Mouse (Mus musculus): Measurements from ENCODE around the gene Gabpb1.

The Gabpb1 gene

GRCm38 (mm10) chr2:126676122-126676515 lies at the start of gene Gabpb1:
Gene Gabpb1 (minus strand): TSS chr2:126676337.
- no peak for DNase-seq (ENCODE audit: low read depth)

GRCm38 (mm10) chr2:126712950-126713349 lies 36.8 kb upstream of the Gabpb1 start:
- no peak for DNase-seq (ENCODE audit: low read depth)

- DNase-seq (ENCODE audit: low read depth) = no peak
Measured at GRCm38 (mm10) chr2:126712526-126712925, 36.4 kb upstream of the Gabpb1 start.

- peak; percentile 55 for DNase-seq (ENCODE audit: low read depth)
Measured at GRCm38 (mm10) chr2:126708361-126708760, 32.2 kb upstream of the Gabpb1 start.

GRCm38 (mm10) chr2:126707438-126707779 lies 31.3 kb upstream of the Gabpb1 start:
- DNase-seq (ENCODE audit: low read depth) = no peak

GRCm38 (mm10) chr2:126706759-126707437 lies 30.8 kb upstream of the Gabpb1 start, which contains the start of gene Usp8:
Gene Usp8 (plus strand): TSS chr2:126707328.
- peak; percentile 98 for DNase-seq (ENCODE audit: low read depth)

GRCm38 (mm10) chr2:126695285-126695684 lies 19.1 kb upstream of the Gabpb1 start:
- no peak for DNase-seq (ENCODE audit: low read depth)

- DNase-seq (ENCODE audit: low read depth) = no peak
Measured at GRCm38 (mm10) chr2:126691290-126691689, 15.2 kb upstream of the Gabpb1 start.

- no peak for DNase-seq (ENCODE audit: low read depth)
Measured at GRCm38 (mm10) chr2:126682937-126683336, 6.8 kb upstream of the Gabpb1 start.

- DNase-seq (ENCODE audit: low read depth) = no peak
Measured at GRCm38 (mm10) chr2:126682333-126682732, 6.2 kb upstream of the Gabpb1 start.

GRCm38 (mm10) chr2:126677366-126677765 lies 1.2 kb upstream of the Gabpb1 start:
- DNase-seq (ENCODE audit: low read depth) = no peak

GRCm38 (mm10) chr2:126675169-126676121 lies 692 bp downstream of the Gabpb1 start:
- DNase-seq (ENCODE audit: low read depth) = peak; percentile 95

GRCm38 (mm10) chr2:126674441-126675168 lies 1.5 kb downstream of the Gabpb1 start:
- peak; percentile 78 for DNase-seq (ENCODE audit: low read depth)

GRCm38 (mm10) chr2:126673317-126674242 lies 2.6 kb downstream of the Gabpb1 start:
- peak; percentile 79 for DNase-seq (ENCODE audit: low read depth)

- DNase-seq (ENCODE audit: low read depth) = no peak
Measured at GRCm38 (mm10) chr2:126668621-126669252, 7.4 kb downstream of the Gabpb1 start.

GRCm38 (mm10) chr2:126665984-126666383 lies 10.2 kb downstream of the Gabpb1 start:
- peak; percentile 61 for DNase-seq (ENCODE audit: low read depth)

- DNase-seq (ENCODE audit: low read depth) = peak; percentile 80
Measured at GRCm38 (mm10) chr2:126663481-126663880, 12.7 kb downstream of the Gabpb1 start.

- DNase-seq (ENCODE audit: low read depth) = no peak
Measured at GRCm38 (mm10) chr2:126652929-126653328, 23.2 kb downstream of the Gabpb1 start.

GRCm38 (mm10) chr2:126647762-126648161 lies 28.4 kb downstream of the Gabpb1 start:
- no peak for DNase-seq (ENCODE audit: low read depth)

GRCm38 (mm10) chr2:126646461-126646860 lies 29.7 kb downstream of the Gabpb1 start:
- no peak for DNase-seq (ENCODE audit: low read depth)

GRCm38 (mm10) chr2:126644768-126645167 lies 31.4 kb downstream of the Gabpb1 start:
- no peak for DNase-seq (ENCODE audit: low read depth)
